Mouse (Mus musculus): Measurements from ENCODE around the gene Wfdc15b. TPM values are rescaled to one million over a fixed set of nuclear protein-coding genes. Genes with fewer than 3 reads are reported as not detected.

Wfdc15b gene
- total RNA-seq, 2 experiments from 2014 or later: not detected

DNA sequence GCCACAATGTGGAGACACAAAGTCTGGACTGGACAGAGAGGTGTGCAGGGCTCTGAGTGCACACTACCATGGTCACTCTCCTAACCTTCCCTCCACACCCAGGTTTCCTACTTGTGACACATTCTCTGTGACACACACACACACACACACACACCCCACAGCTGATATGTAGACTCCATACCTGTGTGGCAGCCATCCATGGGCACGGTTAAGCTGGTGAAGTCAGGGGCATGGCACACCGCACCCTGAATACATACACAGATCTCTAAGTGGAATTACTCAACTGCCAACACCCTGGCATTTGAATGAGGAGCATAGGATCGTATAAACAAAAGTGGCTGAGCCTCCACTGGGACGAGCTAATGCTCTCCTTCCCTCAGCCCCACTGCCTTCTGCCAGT is 40.7 kb downstream of the Wfdc15b start:
- no peak for ATAC-seq (ENCODE audit: poor library complexity, severe bottlenecking)

GRCm38 (mm10) chr2:164180124-164180523 is 41.3 kb downstream of the Wfdc15b start:
- ATAC-seq (ENCODE audit: poor library complexity, severe bottlenecking): no peak

DNA sequence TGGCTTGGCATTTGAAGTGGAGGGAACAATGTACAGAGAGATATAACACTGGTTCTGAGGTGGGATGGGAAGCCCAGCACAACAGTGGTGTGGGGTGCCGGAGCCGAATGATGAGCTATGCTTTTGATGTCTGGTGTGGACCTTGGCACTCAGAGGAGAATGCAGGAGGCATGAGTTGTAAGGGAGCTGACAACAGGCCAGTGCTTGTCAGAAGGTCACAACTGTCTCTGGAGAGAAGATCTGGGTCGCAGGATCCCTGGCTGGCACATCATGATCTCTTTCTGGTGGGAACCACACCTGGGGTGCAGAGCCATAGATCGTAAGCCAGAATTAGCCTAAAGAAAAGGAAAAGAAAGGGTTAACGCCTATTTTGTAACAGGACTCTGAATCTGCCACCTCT is 43.6 kb downstream of the Wfdc15b start:
- ATAC-seq (ENCODE audit: poor library complexity, severe bottlenecking): no peak

- ATAC-seq (ENCODE audit: poor library complexity, severe bottlenecking): no peak
Observed at GRCm38 (mm10) chr2:164175850-164176249, 45.6 kb downstream of the Wfdc15b start.

DNA sequence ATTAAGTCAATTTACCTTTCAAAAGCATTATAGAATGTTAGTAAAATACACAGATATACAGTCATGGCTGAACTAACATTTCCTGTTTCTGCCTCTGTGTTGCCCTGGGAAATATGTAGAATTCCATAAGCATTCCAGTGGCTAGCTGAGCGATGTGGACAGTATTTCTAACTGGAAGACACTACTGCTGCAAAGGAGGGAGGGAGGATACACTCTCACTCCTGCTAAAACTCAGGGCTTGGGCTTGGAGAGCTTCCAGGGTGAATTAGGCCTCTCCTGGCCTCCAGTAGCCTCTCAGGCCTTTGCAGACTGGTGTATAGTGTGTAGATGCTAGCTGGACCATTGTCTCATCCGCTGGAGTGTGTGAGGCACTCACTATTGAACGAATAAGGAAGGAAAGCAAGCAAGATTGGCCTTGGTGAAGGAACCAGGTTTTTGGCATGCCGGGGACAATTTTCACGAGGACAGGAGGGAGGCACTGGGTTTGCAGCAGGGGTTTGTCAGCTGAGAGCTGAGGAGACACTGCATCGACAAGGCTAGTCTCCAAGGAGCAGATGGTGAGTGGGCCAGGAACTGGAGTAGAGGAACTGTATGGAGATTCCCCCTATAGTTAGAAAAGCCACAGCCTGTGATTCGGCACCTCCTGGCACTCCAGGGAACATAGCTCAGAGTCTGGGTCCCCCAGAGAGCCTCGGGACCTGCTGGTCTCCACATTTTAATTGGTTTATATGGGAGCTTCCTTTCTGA is 46.6 kb downstream of the Wfdc15b start:
- ATAC-seq (ENCODE audit: poor library complexity, severe bottlenecking): no peak

DNA sequence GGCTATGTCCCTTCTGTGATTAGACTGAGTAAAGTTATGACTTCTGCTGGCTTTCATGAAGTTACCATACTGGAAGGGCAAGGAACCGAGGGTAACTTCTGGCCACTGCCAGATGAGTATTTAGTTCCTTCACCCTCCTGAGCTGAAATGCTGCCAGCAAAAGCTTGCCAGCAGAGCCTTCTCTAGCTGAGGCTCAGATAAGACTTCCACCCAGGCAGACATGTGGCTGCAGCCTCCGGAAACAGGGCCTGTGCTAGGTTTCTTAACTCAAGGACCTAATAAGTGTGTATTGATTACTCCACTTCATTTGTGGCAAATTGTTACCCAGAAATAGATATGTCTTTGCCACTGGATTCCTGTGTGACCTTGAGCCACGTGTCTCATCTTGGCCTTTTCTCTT is 48.1 kb downstream of the Wfdc15b start:
- ATAC-seq (ENCODE audit: poor library complexity, severe bottlenecking): no peak

GRCm38 (mm10) chr2:164170902-164171301 is 50.6 kb downstream of the Wfdc15b start, which contains the start of gene Kcns1:
Kcns1 (minus strand) TSS chr2:164171113.
- no peak for ATAC-seq (ENCODE audit: poor library complexity, severe bottlenecking)

DNA sequence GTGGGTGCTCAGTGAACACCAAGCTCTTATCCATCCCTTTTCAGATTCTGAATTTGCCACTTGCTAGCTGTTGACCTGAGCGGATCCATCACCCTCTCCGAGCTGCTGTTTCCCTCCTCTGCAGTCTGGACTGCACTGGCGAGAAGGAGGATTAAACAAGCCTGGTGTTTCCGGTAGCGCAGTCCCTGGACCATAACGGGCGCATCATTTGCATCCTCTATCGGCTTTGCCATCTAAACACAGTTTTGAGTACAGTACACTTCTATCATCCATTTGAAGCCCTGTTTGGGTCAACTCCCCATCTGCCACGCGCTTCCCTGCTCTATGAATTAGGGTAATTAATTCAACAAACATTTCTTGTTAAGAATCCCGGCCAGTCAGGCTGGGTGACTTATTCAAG is 51.1 kb downstream of the Wfdc15b start:
- ATAC-seq (ENCODE audit: poor library complexity, severe bottlenecking): no peak

- no peak for ATAC-seq (ENCODE audit: poor library complexity, severe bottlenecking)
Observed at GRCm38 (mm10) chr2:164168571-164168946, 52.9 kb downstream of the Wfdc15b start.

- ATAC-seq (ENCODE audit: poor library complexity, severe bottlenecking): no peak
Observed at GRCm38 (mm10) chr2:164167752-164168570, 53.5 kb downstream of the Wfdc15b start.

GRCm38 (mm10) chr2:164164941-164165340 is 56.5 kb downstream of the Wfdc15b start:
- no peak for ATAC-seq (ENCODE audit: poor library complexity, severe bottlenecking)

Other genes starting within 250 kb of the Wfdc15b start
- 176 and 197 TPM in 2 replicates for gene Ywhab, start 226.7 kb downstream of the Wfdc15b start, total RNA-seq (2015)
- gene Ywhab, start 226.7 kb downstream of the Wfdc15b start, total RNA-seq (2017): 73.5 and 93.5 TPM in 2 replicates
- gene Pabpc1l, start 196.2 kb downstream of the Wfdc15b start, total RNA-seq (2015): 12.9 and 19.1 TPM in 2 replicates
- 2.5 and 4.8 TPM in 2 replicates for gene Pabpc1l, start 196.2 kb downstream of the Wfdc15b start, total RNA-seq (2017)
- gene Stk4, start 151.3 kb downstream of the Wfdc15b start, total RNA-seq (2015): 227 and 248 TPM in 2 replicates
- 185 and 193 TPM in 2 replicates for gene Stk4, start 151.3 kb downstream of the Wfdc15b start, total RNA-seq (2017)
- gene Tomm34, start 150.5 kb downstream of the Wfdc15b start, total RNA-seq (2015): 45.3 and 49.1 TPM in 2 replicates
- gene Tomm34, start 150.5 kb downstream of the Wfdc15b start, total RNA-seq (2017): 48.3 and 49.8 TPM in 2 replicates
- gene Kcns1, start 50.5 kb downstream of the Wfdc15b start, total RNA-seq (2015): not detected in 2 replicates
- gene Kcns1, start 50.5 kb downstream of the Wfdc15b start, total RNA-seq (2017): not detected in 2 replicates
- not detected in 2 replicates for gene Wfdc5, start 38.9 kb downstream of the Wfdc15b start, total RNA-seq (2015)
- gene Wfdc5, start 38.9 kb downstream of the Wfdc15b start, total RNA-seq (2017): not detected in 2 replicates
- gene Wfdc12, start 31.1 kb downstream of the Wfdc15b start, total RNA-seq (2015): not detected in 2 replicates
- gene Wfdc12, start 31.1 kb downstream of the Wfdc15b start, total RNA-seq (2017): not detected in 2 replicates
- not detected in 2 replicates for gene Wfdc15a, start 21.5 kb downstream of the Wfdc15b start, total RNA-seq (2015)
- gene Wfdc15a, start 21.5 kb downstream of the Wfdc15b start, total RNA-seq (2017): not detected in 2 replicates
- gene Svs2, start 16.8 kb upstream of the Wfdc15b start, total RNA-seq (2015): not detected in 2 replicates
- gene Svs2, start 16.8 kb upstream of the Wfdc15b start, total RNA-seq (2017): not detected in 2 replicates
- gene Svs3b, start 35.0 kb upstream of the Wfdc15b start, total RNA-seq (2015): not detected in 2 replicates
- not detected in 2 replicates for gene Svs3b, start 35.0 kb upstream of the Wfdc15b start, total RNA-seq (2017)
- not detected in 2 replicates for gene Svs4, start 56.8 kb upstream of the Wfdc15b start, total RNA-seq (2015)
- gene Svs4, start 56.8 kb upstream of the Wfdc15b start, total RNA-seq (2017): not detected in 2 replicates
- not detected in 2 replicates for gene Svs3a, start 67.6 kb upstream of the Wfdc15b start, total RNA-seq (2015)
- gene Svs3a, start 67.6 kb upstream of the Wfdc15b start, total RNA-seq (2017): not detected in 2 replicates
- not detected in 2 replicates for gene Svs6, start 95.1 kb upstream of the Wfdc15b start, total RNA-seq (2015)
- not detected in 2 replicates for gene Svs6, start 95.1 kb upstream of the Wfdc15b start, total RNA-seq (2017)
- gene Svs5, start 111.1 kb upstream of the Wfdc15b start, total RNA-seq (2015): not detected in 2 replicates
- gene Svs5, start 111.1 kb upstream of the Wfdc15b start, total RNA-seq (2017): not detected in 2 replicates
- gene Slpi, start 167.4 kb upstream of the Wfdc15b start, total RNA-seq (2015): 454 and 463 TPM in 2 replicates
- 81.4 and 109 TPM in 2 replicates for gene Slpi, start 167.4 kb upstream of the Wfdc15b start, total RNA-seq (2017)
- not detected in 2 replicates for gene Rbpjl, start 181.5 kb upstream of the Wfdc15b start, total RNA-seq (2015)
- gene Rbpjl, start 181.5 kb upstream of the Wfdc15b start, total RNA-seq (2017): not detected in 2 replicates
- gene Matn4, start 183.5 kb upstream of the Wfdc15b start, total RNA-seq (2015): not detected in 2 replicates
- not detected in 2 replicates for gene Matn4, start 183.5 kb upstream of the Wfdc15b start, total RNA-seq (2017)
- 0.76 and 0.82 TPM in 2 replicates for gene Sdc4, start 222.2 kb upstream of the Wfdc15b start, total RNA-seq (2015)
- 0.49 and 0.88 TPM in 2 replicates for gene Sdc4, start 222.2 kb upstream of the Wfdc15b start, total RNA-seq (2017)
- gene Sys1, start 235.3 kb upstream of the Wfdc15b start, total RNA-seq (2015): 50.9 and 52.3 TPM in 2 replicates
- 14.9 and 20.2 TPM in 2 replicates for gene Sys1, start 235.3 kb upstream of the Wfdc15b start, total RNA-seq (2017)
- gene Gm20458, start 239.3 kb upstream of the Wfdc15b start, total RNA-seq (2015): not detected in 2 replicates
- not detected in 2 replicates for gene Gm20458, start 239.3 kb upstream of the Wfdc15b start, total RNA-seq (2017)

Measured in megakaryocyte, adult 5-6 weeks (primary cell).